In genomic region chr1:60882792-60883191, GRCm38 (mm10) we compare ENCODE assay signal across 30 mouse cellular contexts. TPM values are rescaled to one million over a fixed set of nuclear protein-coding genes. Genes with fewer than 3 reads are reported as not detected.
DNase-seq lines count a peak whose midpoint lies in the region; ATAC-seq and TF ChIP-seq lines count a peak whose summit lies in the region.
"Had no signal": no experiment of that assay in that cellular context is flagged by ENCODE, and none has a peak within 500 bp of the region (broad histone marks: within the 10 kb centered on the region; RNA-seq: fewer than 3 reads in every experiment).

No protein-coding gene starts in this region.

- DNase-seq in thymus, adult 2 months: peak; percentile 32
- DNase-seq in thymus, postnatal 36 days: no peak
- peak; percentile 81 for DNase-seq in induced T-regulatory cell, adult 2 months (ENCODE audit: low read depth)
- DNase-seq in thymus, postnatal 14 days: peak; percentile 42
- DNase-seq in spleen, postnatal 4 days (ENCODE audit: low spot score in 2 of 2): no peak
- DNase-seq in frontal cortex, postnatal 36 days (ENCODE audit: low spot score in 2 of 2): no peak
- DNase-seq: adrenal gland, adult 2 months; adrenal gland, postnatal 14 days; cerebellum, adult 11 months; cerebellum, adult 8-10 months; cerebellum, postnatal 14 days; forebrain, postnatal 0 days; gastrocnemius, postnatal 25 days; heart, adult 18-20 months; heart, postnatal 10 days; heart, postnatal 36 days had no signal

- WGBS in thymus, adult 2 months: 19% methylated on average over 2 of the region's 2 CpGs
- 79% methylated on average over 2 of the region's 2 CpGs for WGBS in forebrain, embryonic 15.5 days

- H3K4me3 ChIP-seq in thymus, adult 2 months (ENCODE audit: control insufficient read depth, insufficient read depth, low read length): no peak overlapping the region
- H3K4me3 ChIP-seq in forebrain, embryonic 15.5 days: no peak overlapping the region
- H3K4me3 ChIP-seq: forebrain, embryonic 10.5 days; forebrain, embryonic 13.5 days; heart, embryonic 12.5 days; heart, embryonic 15.5 days; hindbrain, embryonic 10.5 days; hindbrain, embryonic 13.5 days had no signal

- peaks cover 13% of the 10 kb centered on the region for H3K4me1 ChIP-seq in thymus, adult 2 months (replicated peaks; ENCODE audit: control insufficient read depth, insufficient read depth, low read length)
- H3K4me1 ChIP-seq in forebrain, embryonic 15.5 days: 0 out of 2 replicates have a peak, but pooled peaks cover 4% of the 10 kb centered on the region
- H3K4me1 ChIP-seq: forebrain, embryonic 10.5 days; forebrain, embryonic 13.5 days; heart, embryonic 12.5 days; heart, embryonic 15.5 days; hindbrain, embryonic 13.5 days had no signal

- TF ChIP-seq CTCF in thymus, adult 2 months (IDR thresholded peaks at IDR 0.05; ENCODE audit: borderline replicate concordance, control insufficient read depth, extremely low read depth, insufficient read depth, low read length, poor library complexity): no peak

- H3K9me3 ChIP-seq in forebrain, embryonic 15.5 days: no peaks in the 10 kb centered on the region
- H3K9me3 ChIP-seq: forebrain, embryonic 10.5 days; forebrain, embryonic 13.5 days; heart, embryonic 12.5 days; heart, embryonic 15.5 days; hindbrain, embryonic 10.5 days; hindbrain, embryonic 13.5 days had no signal

- H3K4me2 ChIP-seq in forebrain, embryonic 15.5 days (replicated peaks): no peak overlapping the region
- H3K4me2 ChIP-seq: forebrain, embryonic 13.5 days; heart, embryonic 12.5 days; heart, embryonic 15.5 days; hindbrain, embryonic 13.5 days had no signal

- no peaks in the 10 kb centered on the region for H3K27me3 ChIP-seq in thymus, adult 2 months (ENCODE audit: control insufficient read depth, insufficient read depth, low read length)
- H3K27me3 ChIP-seq in forebrain, embryonic 15.5 days: no peaks in the 10 kb centered on the region
- H3K27me3 ChIP-seq: forebrain, embryonic 13.5 days; heart, embryonic 12.5 days; heart, embryonic 15.5 days; hindbrain, embryonic 13.5 days had no signal

- TF ChIP-seq POLR2A in thymus, adult 2 months (IDR thresholded peaks at IDR 0.05; ENCODE audit: control insufficient read depth, extremely low read depth, insufficient read depth, low read length, poor library complexity): no peak

- H3K27ac ChIP-seq in thymus, adult 2 months (ENCODE audit: control insufficient read depth, insufficient read depth, low read length): no peak overlapping the region
- H3K27ac ChIP-seq in forebrain, embryonic 15.5 days (replicated peaks): no peak overlapping the region
- H3K27ac ChIP-seq: forebrain, embryonic 10.5 days; forebrain, embryonic 13.5 days; heart, embryonic 15.5 days; hindbrain, embryonic 10.5 days; hindbrain, embryonic 13.5 days had no signal

- no peak overlapping the region for H3K9ac ChIP-seq in forebrain, embryonic 15.5 days (replicated peaks)
- H3K9ac ChIP-seq: forebrain, embryonic 13.5 days; forebrain, postnatal 0 days; heart, embryonic 12.5 days; heart, embryonic 15.5 days; hindbrain, embryonic 13.5 days had no signal

- ATAC-seq in CD4-positive, CD25-positive, alpha-beta regulatory T cell, adult 4 months: peak; percentile 69
- ATAC-seq in forebrain, embryonic 15.5 days (replicated peaks): no peak
- ATAC-seq: forebrain, embryonic 13.5 days; forebrain, postnatal 0 days; hindbrain, embryonic 16.5 days had no signal

- H3K36me3 ChIP-seq in thymus, adult 2 months (ENCODE audit: control insufficient read depth, insufficient read depth, low read length): no peaks in the 10 kb centered on the region
- H3K36me3 ChIP-seq in forebrain, embryonic 15.5 days: no peaks in the 10 kb centered on the region
- H3K36me3 ChIP-seq: forebrain, embryonic 10.5 days; heart, embryonic 12.5 days; heart, embryonic 15.5 days; hindbrain, embryonic 10.5 days; hindbrain, embryonic 13.5 days had no signal

RNA-seq across cellular contexts. Expression of gene Ctla4, which starts 4.0 kb away (rescaled TPM):
- polyA plus RNA-seq in thymus, adult 2 months (2012; rRNA removed): 3.8 and 7.4 TPM in 2 replicates
- 100 to 1,000 TPM; 274 to 291 TPM for polyA plus RNA-seq in CD4-positive, CD25-positive, alpha-beta regulatory T cell, adult 4 months (2017; shearing (Covaris generic))
- polyA plus RNA-seq in forebrain, embryonic 15.5 days (2015; fragmentation: Nextera tagmentation; extraction: Ambion mirVana): not detected in 2 replicates
- polyA plus RNA-seq: embryonic facial prominence, embryonic 11.5 days; embryonic facial prominence, embryonic 14.5 days; forebrain, embryonic 10.5 days; forebrain, embryonic 13.5 days; forebrain, postnatal 0 days; frontal cortex, adult 2 months; gonadal fat pad, adult 2 months; heart, embryonic 12.5 days; hindbrain, embryonic 10.5 days; hindbrain, embryonic 13.5 days; hindbrain, embryonic 16.5 days; intestine, embryonic 14.5 days had no signal

Comparison
In these comparisons a context has a peak if more than half of its experiments do, and no peak if none do; other contexts are left out.
1. DNase-seq: peak in thymus, adult 2 months (single experiment), induced T-regulatory cell, adult 2 months (single experiment) and thymus, postnatal 14 days (single experiment); none in thymus, postnatal 36 days (0 of 2), spleen, postnatal 4 days (0 of 2) and frontal cortex, postnatal 36 days (0 of 2).
2. RNA of gene Ctla4, which starts 4.0 kb away (polyA plus RNA-seq): 274 to 291 TPM in CD4-positive, CD25-positive, alpha-beta regulatory T cell, adult 4 months; 3.8 to 7.4 TPM in thymus, adult 2 months and not detected in forebrain, embryonic 15.5 days; every median in the first group is over 10 times any median in the second.